Mouse (Mus musculus): ENCODE measurements around the gene Msi1.

Msi1 gene

DNA sequence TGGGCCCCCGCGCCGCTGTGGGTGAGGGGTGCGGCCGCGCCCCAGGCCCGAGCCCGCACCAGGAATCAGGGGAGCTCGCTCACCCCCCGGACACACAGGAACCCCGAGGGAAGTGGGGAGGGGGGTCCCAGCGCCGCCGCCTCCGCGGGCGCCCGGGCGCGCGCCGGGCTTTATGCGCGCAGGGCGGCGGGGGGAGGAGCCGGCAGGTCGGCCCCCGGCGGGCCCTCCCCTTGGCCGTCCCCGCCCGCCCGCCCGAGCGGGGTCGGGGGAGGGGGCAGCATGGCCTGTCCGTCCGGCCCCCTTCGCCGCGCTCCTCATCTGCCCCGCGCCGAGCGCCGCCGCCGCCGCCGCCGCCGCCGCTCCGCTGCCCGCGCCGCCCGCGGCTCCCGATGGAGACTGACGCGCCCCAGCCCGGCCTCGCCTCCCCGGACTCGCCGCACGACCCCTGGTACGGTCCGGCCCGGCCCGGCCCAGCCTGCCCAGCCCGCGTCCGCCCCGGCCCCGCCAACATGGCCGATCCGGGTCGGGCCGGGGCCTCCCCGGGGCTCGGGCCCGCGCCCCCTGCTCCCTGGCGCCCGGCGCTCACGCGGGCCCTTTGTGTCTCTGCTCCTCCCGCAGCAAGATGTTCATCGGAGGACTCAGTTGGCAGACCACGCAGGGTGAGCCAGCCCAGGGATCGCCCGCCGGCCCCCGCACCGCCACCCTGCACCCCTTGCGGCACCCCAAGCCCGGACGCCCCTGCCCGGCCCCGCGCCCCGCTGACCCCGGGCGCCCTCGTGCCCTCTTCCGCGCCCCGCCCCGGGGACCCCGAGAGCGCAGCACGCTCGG is at the start of gene Msi1:
Msi1 (plus strand) TSS at position 241 of the 828 bp plus-strand sequence.
- no peak for DNase-seq

DNA sequence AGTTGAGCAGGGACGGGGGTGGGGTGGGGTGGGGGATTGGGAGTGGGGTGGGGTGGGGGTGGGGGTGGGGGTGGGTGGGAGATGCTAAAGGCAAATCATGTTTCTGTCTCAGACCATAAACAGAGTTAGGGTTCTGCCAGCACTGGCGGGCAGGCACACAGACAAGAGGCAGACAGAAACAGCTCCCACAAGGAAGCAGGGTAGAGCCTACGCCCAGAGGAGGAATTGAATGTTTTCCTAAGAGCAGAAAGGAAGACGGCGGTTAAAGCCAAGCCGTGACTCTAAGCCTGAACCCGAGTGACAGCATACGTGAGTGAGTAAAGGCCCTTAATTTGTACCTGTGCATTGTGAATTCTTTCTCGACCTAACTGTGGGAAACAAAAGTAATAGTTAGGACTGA is 37.5 kb upstream of the Msi1 start:
- DNase-seq: no peak

GRCm38 (mm10) chr5:115392969-115393368 is 36.4 kb upstream of the Msi1 start:
- DNase-seq: no peak

DNA sequence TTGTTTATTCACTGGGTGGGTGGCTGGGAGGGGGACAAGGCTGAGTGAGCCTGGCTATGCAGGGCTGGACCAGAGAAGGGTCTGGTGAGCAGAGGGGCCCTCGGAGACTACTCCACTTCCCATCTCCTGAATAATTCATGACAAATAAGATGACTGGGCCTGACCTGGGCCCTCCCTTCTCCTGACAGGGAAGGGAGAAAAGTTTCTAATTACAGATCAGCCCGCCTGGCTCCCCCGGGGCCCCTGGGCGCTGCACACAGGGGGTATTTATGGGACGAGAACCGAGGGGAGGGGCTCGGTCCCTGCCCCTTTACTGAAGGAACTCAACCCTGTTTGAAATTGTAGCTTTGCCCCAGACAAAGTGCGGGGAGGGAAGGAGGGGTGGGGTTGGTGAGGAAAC is 35.2 kb upstream of the Msi1 start:
- DNase-seq: no peak

DNA sequence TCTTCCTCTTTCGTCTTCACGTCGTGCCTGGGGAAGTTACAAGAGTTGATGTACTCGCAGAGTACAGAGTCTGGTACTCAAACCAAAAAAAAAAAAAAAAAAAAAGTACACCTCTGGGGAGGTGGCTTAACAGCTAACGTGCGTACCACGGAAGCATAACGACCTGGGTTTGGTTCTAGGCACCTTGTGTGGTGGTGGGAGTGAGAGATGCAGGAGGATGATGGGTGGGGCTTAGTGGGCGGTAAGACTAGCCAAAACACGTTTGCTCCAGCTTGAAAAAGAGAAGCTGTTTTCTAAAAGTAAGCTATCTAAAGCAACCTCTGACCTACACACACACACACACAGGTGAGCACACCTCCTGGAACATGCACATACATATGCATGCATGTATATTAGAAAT is 34.6 kb upstream of the Msi1 start:
- no peak for DNase-seq

- DNase-seq: no peak
Measured at GRCm38 (mm10) chr5:115396654-115397053, 32.7 kb upstream of the Msi1 start.

- DNase-seq: peak; percentile 31
Measured at GRCm38 (mm10) chr5:115397839-115398780, 31.3 kb upstream of the Msi1 start.

GRCm38 (mm10) chr5:115402063-115402462 is 27.3 kb upstream of the Msi1 start:
- no peak for DNase-seq

GRCm38 (mm10) chr5:115403436-115404140 is 25.8 kb upstream of the Msi1 start:
- no peak for DNase-seq

DNA sequence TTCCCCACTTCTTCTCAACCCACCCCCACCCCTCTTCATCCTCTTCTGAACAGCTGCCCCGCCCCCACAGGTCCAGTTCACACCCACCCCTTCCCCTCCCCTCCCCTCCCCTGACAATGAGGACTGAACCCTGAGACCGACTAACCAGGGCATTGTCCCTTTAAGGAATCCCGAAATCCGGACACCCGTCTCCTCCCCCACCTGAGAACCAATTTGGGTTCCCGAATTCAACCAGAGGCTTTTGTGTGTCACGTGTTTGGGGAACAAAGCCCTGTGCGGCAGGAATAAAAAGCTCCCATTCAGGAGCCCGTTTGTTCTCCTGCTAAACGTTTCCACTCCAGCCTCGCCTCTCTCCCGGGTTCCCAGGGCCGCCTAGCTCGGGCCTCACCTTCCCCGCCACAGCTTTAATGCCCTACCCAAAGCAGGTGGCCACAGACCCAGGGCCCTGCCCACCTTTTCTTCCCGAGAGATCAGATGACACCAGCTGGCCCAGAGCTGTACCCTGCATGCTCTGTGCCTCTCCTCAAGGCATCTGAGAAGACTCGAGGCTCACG is 25.1 kb upstream of the Msi1 start:
- DNase-seq: peak; percentile 14

DNA sequence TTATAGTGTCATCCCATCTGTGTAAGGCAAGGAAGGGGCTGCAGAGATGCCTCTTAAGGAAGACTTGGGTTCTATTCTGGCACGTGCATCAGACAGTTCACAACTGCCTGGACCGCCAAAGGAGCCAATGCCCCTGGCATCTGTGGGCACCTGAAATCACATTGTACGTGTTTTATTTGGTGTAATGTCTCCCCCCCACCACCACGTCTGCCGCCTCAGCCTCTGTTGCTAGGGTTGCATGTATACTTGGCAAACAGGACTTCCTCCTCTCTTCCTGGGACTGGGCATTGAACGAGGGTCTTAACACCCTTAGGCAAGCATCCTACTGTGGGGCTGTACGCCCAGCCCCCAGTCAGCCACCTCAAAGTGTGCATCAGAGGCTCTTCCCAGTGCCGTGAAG is 24.2 kb upstream of the Msi1 start:
- no peak for DNase-seq

DNA sequence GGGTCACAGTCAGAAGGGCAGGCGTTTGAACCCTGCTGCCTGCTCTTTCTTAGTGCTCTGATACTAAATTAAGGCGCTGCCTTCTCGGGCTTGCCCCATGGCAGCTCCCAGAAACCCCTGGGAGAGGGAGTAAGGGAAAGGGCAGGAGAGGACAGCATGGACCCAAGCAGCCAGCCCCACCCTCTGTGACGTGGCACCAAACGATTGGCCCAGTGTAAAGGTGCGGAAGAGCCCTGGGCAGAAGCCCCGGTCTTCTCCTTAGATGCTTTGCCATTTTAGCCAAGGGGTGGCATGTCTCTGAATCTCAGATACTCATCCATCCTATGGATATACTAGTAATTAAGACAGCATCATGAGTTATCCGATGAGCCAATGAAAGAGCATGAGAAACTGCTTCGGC is 21.3 kb upstream of the Msi1 start:
- no peak for DNase-seq

GRCm38 (mm10) chr5:115415111-115416085 is 14.0 kb upstream of the Msi1 start:
- DNase-seq: no peak

DNA sequence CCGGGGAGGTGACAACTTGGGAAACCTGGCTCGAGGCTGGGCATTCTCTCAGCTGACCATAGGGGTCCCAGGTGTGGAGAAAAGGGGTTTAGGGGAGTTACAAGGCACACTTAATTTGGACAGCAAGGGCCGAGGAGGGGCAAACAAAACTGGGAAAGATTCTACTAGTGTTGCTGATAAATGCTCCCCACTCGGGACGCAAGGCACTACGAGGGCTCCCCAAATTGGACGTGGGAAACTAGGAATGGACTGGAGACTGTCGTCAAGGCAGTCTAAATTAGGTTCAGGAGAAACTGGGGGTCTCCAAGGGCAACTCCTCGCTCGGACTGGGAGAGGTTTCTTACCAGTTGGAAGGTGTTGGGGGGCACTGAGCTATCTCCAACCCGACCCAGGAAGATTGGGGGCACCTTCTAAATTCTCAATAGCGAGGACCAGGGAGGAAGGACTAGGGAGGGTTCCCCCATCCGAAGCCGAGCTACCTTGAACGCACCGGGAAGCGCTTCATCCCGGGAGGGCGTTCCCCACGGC is 504 bp upstream of the Msi1 start:
- no peak for DNase-seq

DNA sequence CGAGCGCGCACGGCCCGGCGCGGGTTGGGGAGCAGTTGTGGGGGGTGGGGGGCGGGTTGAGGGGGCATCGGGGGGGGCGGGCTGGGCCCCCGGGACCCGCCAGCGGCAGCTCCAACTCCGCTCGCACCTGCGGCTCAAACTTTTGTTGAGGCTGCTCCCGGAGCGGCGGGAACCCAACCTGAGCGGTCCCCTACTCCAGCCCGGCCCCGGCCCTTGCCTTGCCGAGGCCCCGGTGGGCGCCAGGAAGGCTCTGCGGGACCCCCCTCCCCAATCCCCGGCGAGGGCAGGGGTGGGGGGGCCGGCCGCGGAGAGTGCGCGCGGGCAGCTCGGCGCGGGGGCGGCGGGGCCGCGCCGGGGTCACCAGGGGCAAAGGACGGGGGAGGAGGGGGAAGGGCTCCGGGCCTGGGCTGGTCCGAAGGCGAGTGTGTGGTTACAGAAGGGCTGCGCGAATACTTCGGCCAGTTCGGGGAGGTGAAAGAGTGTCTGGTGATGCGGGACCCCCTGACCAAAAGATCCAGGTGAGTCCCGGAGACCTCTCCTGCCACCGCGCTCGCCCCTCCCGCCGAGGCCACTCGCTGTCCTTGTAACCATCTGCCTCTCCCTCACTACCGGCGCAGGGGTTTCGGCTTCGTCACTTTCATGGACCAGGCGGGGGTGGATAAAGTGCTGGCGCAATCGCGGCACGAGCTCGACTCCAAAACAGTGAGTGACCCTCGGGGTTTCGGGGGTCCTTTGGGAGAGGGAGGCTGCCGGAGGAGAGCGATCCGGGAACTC is 975 bp downstream of the Msi1 start:
- no peak for DNase-seq

GRCm38 (mm10) chr5:115431061-115431897 is 1.9 kb downstream of the Msi1 start:
- no peak for DNase-seq

- DNase-seq: no peak
Measured at GRCm38 (mm10) chr5:115431898-115432259, 2.5 kb downstream of the Msi1 start.

DNA sequence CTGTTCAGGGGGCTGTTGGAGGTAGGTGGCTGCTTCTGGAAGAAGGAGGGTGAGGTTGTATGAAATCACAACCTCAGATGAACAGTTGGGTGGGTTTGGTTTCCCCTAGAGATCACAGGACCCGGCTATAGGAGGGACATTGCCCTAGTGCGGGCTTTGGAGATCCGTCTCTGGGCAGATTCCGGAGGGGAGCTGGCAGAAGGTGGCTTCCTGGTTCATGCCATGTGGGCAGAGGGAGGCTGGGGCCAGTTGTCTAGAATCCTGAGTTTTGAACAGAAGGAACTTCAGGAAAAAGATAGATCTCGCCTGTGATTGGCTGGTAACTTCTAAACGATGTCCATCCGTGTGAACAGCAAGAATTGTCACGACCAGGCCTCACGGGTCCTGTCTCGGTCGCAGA is 3.0 kb downstream of the Msi1 start:
- no peak for DNase-seq

DNA sequence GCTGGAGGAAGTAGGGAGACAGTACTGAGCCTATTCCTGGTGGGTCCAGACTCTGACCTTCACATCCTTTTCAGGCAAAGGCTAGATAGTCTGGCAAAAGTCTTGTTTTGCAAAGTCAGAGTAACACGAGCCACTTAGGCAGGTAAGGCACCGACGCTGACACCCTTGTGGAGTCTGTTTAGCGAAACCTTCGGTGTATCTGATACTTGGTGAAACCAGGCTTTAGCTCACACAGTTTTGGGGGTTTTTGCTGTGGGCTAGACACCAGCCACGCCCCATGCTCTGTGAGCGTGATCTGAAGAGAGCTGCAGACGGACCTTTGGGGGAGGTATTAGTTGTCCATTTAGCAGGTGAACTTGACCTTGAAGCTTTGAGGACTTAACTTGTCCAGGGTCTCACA is 3.8 kb downstream of the Msi1 start:
- DNase-seq: no peak

Data from right cerebral cortex, adult 18-20 months (tissue).